Mouse (Mus musculus) mesoderm, embryonic 11.5 days (tissue): ENCODE results near the gene Pebp1.

ENCODE experiments used
- DNase-seq: peaks from one replicate; pipeline ENCODE4 v3.0.0-alpha.2; 2012; ENCODE audit warnings: low read depth, low spot score

The Pebp1 gene

DNA sequence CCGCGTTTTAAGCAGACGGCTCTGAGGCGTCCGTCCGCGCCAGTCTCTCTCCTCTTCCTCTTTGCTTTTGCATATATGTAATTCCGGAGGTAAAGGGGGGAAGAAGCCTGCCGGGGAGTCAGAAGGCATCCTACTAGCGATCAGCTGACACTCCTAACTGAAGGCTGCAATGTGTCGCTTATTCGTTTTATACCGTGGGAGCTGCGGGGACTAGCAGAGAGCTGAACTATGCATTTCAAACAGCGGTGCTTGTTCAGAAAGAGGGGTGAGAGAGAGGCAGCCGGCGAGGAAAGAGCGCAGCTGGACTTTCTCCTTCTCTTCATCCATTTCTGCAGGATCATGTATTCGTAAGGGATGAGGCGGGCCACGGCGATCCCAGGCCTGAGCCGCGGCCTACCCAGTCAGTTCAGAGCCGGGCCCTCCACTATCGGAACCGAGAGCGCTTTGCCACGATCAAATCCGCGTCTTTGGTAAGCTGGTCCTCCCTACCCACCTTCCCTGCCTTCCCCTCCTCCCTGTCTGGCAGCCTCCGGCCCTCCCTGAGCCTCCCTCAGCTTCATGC is 46.6 kb downstream of the Pebp1 start:
- peak; percentile 15 for DNase-seq

DNA sequence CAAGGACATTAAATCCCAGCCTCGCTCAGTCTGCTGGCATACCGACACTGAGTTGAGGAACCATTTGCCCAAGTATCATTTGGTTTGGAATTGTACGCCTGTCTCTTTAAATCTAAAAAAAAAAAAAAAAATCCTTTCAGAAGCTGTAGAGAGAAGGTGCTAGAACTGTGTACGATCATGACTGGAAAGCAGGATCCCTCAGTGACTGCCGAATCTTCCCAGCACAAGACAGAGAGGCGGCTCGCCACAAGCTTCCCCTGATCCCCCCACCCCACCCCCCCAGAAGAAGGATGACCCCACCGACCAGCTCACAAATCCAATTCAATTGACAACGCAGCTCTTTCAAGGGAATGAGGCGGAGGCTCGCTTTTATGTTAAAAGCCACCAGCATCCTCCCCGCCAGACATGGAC is 47.1 kb downstream of the Pebp1 start:
- no peak for DNase-seq

DNA sequence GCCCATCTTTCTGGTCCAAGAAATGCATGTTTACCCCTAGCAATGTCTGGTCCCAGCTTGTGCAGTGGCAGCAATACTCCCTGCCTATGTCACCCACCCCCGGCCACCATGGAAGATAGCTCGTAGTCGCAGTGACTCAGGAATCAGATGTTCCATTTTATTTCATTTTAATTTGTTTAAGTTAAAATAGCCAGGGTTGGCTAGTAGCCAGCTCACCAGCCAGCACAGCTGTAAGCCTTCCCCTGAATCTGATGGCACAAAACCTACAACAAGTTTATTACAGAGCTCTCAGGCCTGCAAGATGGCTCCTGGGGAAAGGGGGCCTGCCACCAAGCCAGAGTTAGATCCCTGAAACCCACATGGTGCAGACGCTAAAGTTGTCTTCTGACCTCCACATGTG is 48.3 kb downstream of the Pebp1 start:
- DNase-seq: no peak

DNA sequence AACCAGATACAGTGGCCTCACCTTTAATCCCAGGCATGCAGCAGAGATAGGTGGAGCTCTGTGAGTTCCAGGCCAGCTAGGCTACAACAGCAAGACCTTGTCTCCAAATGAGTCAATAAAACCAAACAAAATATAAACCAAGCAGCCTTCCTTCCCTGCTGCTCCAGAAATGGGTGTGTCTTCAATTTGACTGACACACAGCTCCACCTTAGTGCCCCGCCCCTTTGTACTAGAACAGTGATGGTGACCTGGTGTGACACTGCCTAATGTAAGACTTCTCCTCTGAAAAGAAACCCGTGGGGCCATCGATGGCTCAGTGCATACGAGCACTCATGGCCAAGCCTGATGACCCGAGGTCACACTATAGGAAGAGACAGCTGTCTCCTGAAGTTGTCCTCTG is 50.9 kb downstream of the Pebp1 start:
- DNase-seq: no peak
